Comparison of ENCODE assay signal across 25 mouse cellular contexts in genomic region chr4:126152864-126153263, GRCm38 (mm10). TPM values are rescaled to one million over a fixed set of nuclear protein-coding genes. Genes with fewer than 3 reads are reported as not detected.
DNase-seq lines count a peak whose midpoint lies in the region; ATAC-seq lines count a peak whose summit lies in the region.
"Had no signal": no experiment of that assay in that cellular context is flagged by ENCODE, and none has a peak within 500 bp of the region (broad histone marks: within the 10 kb centered on the region; RNA-seq: fewer than 3 reads in every experiment).

No protein-coding gene starts in this region.

- peak; percentile 48 for DNase-seq in forebrain, embryonic 11.5 days (ENCODE audit: low spot score)
- DNase-seq in kidney, postnatal 10 days = peak; percentile 21
- DNase-seq in kidney, postnatal 36 days = no peak
- no peak for DNase-seq in limb, embryonic 10.5 days (ENCODE audit: low spot score)
- no peak for DNase-seq in ovary, postnatal 14 days (ENCODE audit: low spot score)
- DNase-seq: adrenal gland, postnatal 25 days; cerebellum, adult 18-20 months; cerebellum, adult 9-10 months; cerebellum, postnatal 14 days; forebrain, postnatal 0 days; gastrocnemius, adult 2 months; gastrocnemius, postnatal 14 days; heart, postnatal 10 days; heart, postnatal 4 days had no signal

- peaks cover 2% of the 10 kb centered on the region; the same call in 1 of the 2 replicates for H3K4me1 ChIP-seq in forebrain, embryonic 11.5 days (replicated peaks; ENCODE audit: control insufficient read depth, insufficient read depth, low read length)
- peaks cover 14% of the 10 kb centered on the region for H3K4me1 ChIP-seq in forebrain, embryonic 15.5 days
- H3K4me1 ChIP-seq in limb, embryonic 10.5 days = peaks cover 73% of the 10 kb centered on the region

- H3K27ac ChIP-seq in forebrain, embryonic 11.5 days (ENCODE audit: low read depth, low read length) = no peak overlapping the region
- H3K27ac ChIP-seq in forebrain, embryonic 15.5 days (replicated peaks) = no peak overlapping the region
- H3K27ac ChIP-seq in limb, embryonic 10.5 days = peak overlapping the region; percentile 98
- H3K27ac ChIP-seq: embryonic facial prominence, embryonic 12.5 days; forebrain, embryonic 13.5 days; gastrocnemius, adult 2 months; heart, embryonic 15.5 days; hindbrain, embryonic 14.5 days; hindbrain, postnatal 0 days had no signal

- no peaks in the 10 kb centered on the region for H3K36me3 ChIP-seq in forebrain, embryonic 11.5 days (ENCODE audit: control insufficient read depth, insufficient read depth, low read length)
- H3K36me3 ChIP-seq in forebrain, embryonic 15.5 days = no peaks in the 10 kb centered on the region
- peaks cover 50% of the 10 kb centered on the region for H3K36me3 ChIP-seq in limb, embryonic 10.5 days
- H3K36me3 ChIP-seq: heart, embryonic 15.5 days had no signal

- ATAC-seq in forebrain, embryonic 11.5 days (replicated peaks; ENCODE audit: low FRiP score) = no peak
- ATAC-seq in forebrain, embryonic 15.5 days (replicated peaks) = no peak
- ATAC-seq: CD4-positive, CD25-positive, alpha-beta regulatory T cell, adult 4 months; forebrain, embryonic 13.5 days; forebrain, postnatal 0 days; hindbrain, postnatal 0 days; inflammation-experienced regulatory T-cells, adult 6 months; intestine, embryonic 16.5 days had no signal

- H3K9me3 ChIP-seq in forebrain, embryonic 11.5 days (ENCODE audit: control insufficient read depth, low read length) = no peaks in the 10 kb centered on the region
- H3K9me3 ChIP-seq in forebrain, embryonic 15.5 days = no peaks in the 10 kb centered on the region
- H3K9me3 ChIP-seq in limb, embryonic 10.5 days (replicated peaks) = no peaks in the 10 kb centered on the region
- H3K9me3 ChIP-seq: embryonic facial prominence, embryonic 12.5 days; forebrain, embryonic 13.5 days; heart, embryonic 12.5 days; heart, embryonic 15.5 days had no signal

- H3K4me2 ChIP-seq in forebrain, embryonic 11.5 days (ENCODE audit: low read depth, low read length, severe bottlenecking) = no peak overlapping the region
- no peak overlapping the region for H3K4me2 ChIP-seq in forebrain, embryonic 15.5 days (replicated peaks)
- H3K4me2 ChIP-seq: embryonic facial prominence, embryonic 12.5 days; forebrain, embryonic 13.5 days; heart, embryonic 12.5 days; heart, embryonic 15.5 days; hindbrain, embryonic 14.5 days had no signal

- H3K27me3 ChIP-seq in forebrain, embryonic 11.5 days (ENCODE audit: control insufficient read depth, insufficient read depth, low read length) = peaks cover 24% of the 10 kb centered on the region
- peaks cover 26% of the 10 kb centered on the region for H3K27me3 ChIP-seq in forebrain, embryonic 15.5 days
- H3K27me3 ChIP-seq in limb, embryonic 10.5 days (ENCODE audit: low read depth, poor library complexity, severe bottlenecking) = no peaks in the 10 kb centered on the region
- H3K27me3 ChIP-seq: embryonic facial prominence, embryonic 12.5 days had no signal

- 59% methylated on average over 14 of the region's 14 CpGs for WGBS in forebrain, embryonic 11.5 days
- WGBS in forebrain, embryonic 15.5 days = 56% methylated on average over 14 of the region's 14 CpGs
- WGBS in limb, embryonic 10.5 days = 57% methylated on average over 14 of the region's 14 CpGs

- no peak overlapping the region for H3K9ac ChIP-seq in forebrain, embryonic 11.5 days (ENCODE audit: low read length)
- no peak overlapping the region for H3K9ac ChIP-seq in forebrain, embryonic 15.5 days (replicated peaks)
- H3K9ac ChIP-seq: embryonic facial prominence, embryonic 12.5 days; forebrain, embryonic 13.5 days; forebrain, postnatal 0 days; heart, embryonic 12.5 days; heart, embryonic 15.5 days; hindbrain, embryonic 14.5 days had no signal

- H3K4me3 ChIP-seq in forebrain, embryonic 11.5 days (ENCODE audit: low read depth, low read length) = no peak overlapping the region
- no peak overlapping the region for H3K4me3 ChIP-seq in forebrain, embryonic 15.5 days
- no peak overlapping the region for H3K4me3 ChIP-seq in limb, embryonic 10.5 days
- H3K4me3 ChIP-seq: embryonic facial prominence, embryonic 12.5 days; erythroblast, embryonic 14.5 days; forebrain, embryonic 13.5 days; gastrocnemius, adult 2 months; heart, embryonic 12.5 days; heart, embryonic 15.5 days had no signal

RNA-seq across cellular contexts. Expression of gene Eva1b, which starts 5.3 kb away (rescaled TPM):
- 18.6 and 19.0 TPM in 2 replicates for polyA plus RNA-seq in forebrain, embryonic 11.5 days (2014; fragmentation: Nextera tagmentation; extraction: Ambion mirVana)
- 9.2 and 10.1 TPM in 2 replicates for polyA plus RNA-seq in forebrain, embryonic 15.5 days (2015; fragmentation: Nextera tagmentation; extraction: Ambion mirVana)
- 72.7 and 82.2 TPM in 2 replicates for polyA plus RNA-seq in limb, embryonic 10.5 days (2016; fragmentation: Nextera tagmentation; extraction: Ambion mirVana)

RNA-seq across cellular contexts. Expression of gene Sh3d21, which starts 10.4 kb away (rescaled TPM):
- 1.6 TPM in 2 replicates for polyA plus RNA-seq in forebrain, embryonic 11.5 days (2014; fragmentation: Nextera tagmentation; extraction: Ambion mirVana)
- polyA plus RNA-seq in forebrain, embryonic 15.5 days (2015; fragmentation: Nextera tagmentation; extraction: Ambion mirVana) = 0.86 and 0.88 TPM in 2 replicates
- 2.9 and 4.7 TPM in 2 replicates for polyA plus RNA-seq in limb, embryonic 10.5 days (2016; fragmentation: Nextera tagmentation; extraction: Ambion mirVana)

RNA-seq across cellular contexts. Expression of gene Stk40, which starts 49.1 kb away (rescaled TPM):
- polyA plus RNA-seq in forebrain, embryonic 11.5 days (2014; fragmentation: Nextera tagmentation; extraction: Ambion mirVana) = 37.4 and 37.5 TPM in 2 replicates
- polyA plus RNA-seq in forebrain, embryonic 15.5 days (2015; fragmentation: Nextera tagmentation; extraction: Ambion mirVana) = 35.3 and 35.4 TPM in 2 replicates
- 48.2 and 52.1 TPM in 2 replicates for polyA plus RNA-seq in limb, embryonic 10.5 days (2016; fragmentation: Nextera tagmentation; extraction: Ambion mirVana)

RNA-seq across cellular contexts. Expression of gene Thrap3, which starts 49.7 kb away (rescaled TPM):
- polyA plus RNA-seq in forebrain, embryonic 11.5 days (2014; fragmentation: Nextera tagmentation; extraction: Ambion mirVana) = 251 and 263 TPM in 2 replicates
- polyA plus RNA-seq in forebrain, embryonic 15.5 days (2015; fragmentation: Nextera tagmentation; extraction: Ambion mirVana) = 179 and 185 TPM in 2 replicates
- polyA plus RNA-seq in limb, embryonic 10.5 days (2016; fragmentation: Nextera tagmentation; extraction: Ambion mirVana) = 263 and 287 TPM in 2 replicates

RNA-seq across cellular contexts. Expression of gene Lsm10, which starts 56.4 kb away (rescaled TPM):
- polyA plus RNA-seq in forebrain, embryonic 11.5 days (2014; fragmentation: Nextera tagmentation; extraction: Ambion mirVana) = 43.0 and 44.4 TPM in 2 replicates
- 58.9 and 63.8 TPM in 2 replicates for polyA plus RNA-seq in forebrain, embryonic 15.5 days (2015; fragmentation: Nextera tagmentation; extraction: Ambion mirVana)
- 41.3 and 48.0 TPM in 2 replicates for polyA plus RNA-seq in limb, embryonic 10.5 days (2016; fragmentation: Nextera tagmentation; extraction: Ambion mirVana)

Comparison
In these comparisons a context has a peak if more than half of its experiments do, and no peak if none do; other contexts are left out.
1. DNase-seq: peak in forebrain, embryonic 11.5 days (single experiment) and kidney, postnatal 10 days (single experiment); none in kidney, postnatal 36 days (0 of 2), limb, embryonic 10.5 days (single experiment) and ovary, postnatal 14 days (single experiment).